Mouse (Mus musculus): ENCODE measurements around the gene Sarnp.

The Sarnp gene

GRCm38 (mm10) chr10:128890383-128891295, 73.5 kb downstream of the Sarnp start:
- DNase-seq (ENCODE audit: extremely low spot score, low read depth, low spot score) = no peak

- no peak for DNase-seq (ENCODE audit: extremely low spot score, low read depth, low spot score)
Observed at GRCm38 (mm10) chr10:128891296-128892094, 74.4 kb downstream of the Sarnp start, which contains the start of gene Gdf11. TSS of gene Gdf11 (minus strand) at chr10:128891718.

GRCm38 (mm10) chr10:128892246-128892645, 75.1 kb downstream of the Sarnp start:
- DNase-seq (ENCODE audit: extremely low spot score, low read depth, low spot score) = no peak

GRCm38 (mm10) chr10:128895437-128895836, 78.3 kb downstream of the Sarnp start:
- DNase-seq (ENCODE audit: extremely low spot score, low read depth, low spot score) = peak; percentile 98

- DNase-seq (ENCODE audit: extremely low spot score, low read depth, low spot score) = no peak
Observed at GRCm38 (mm10) chr10:128895952-128896693, 79.0 kb downstream of the Sarnp start.

- DNase-seq (ENCODE audit: extremely low spot score, low read depth, low spot score) = no peak
Observed at GRCm38 (mm10) chr10:128896807-128897206, 79.7 kb downstream of the Sarnp start.

- no peak for DNase-seq (ENCODE audit: extremely low spot score, low read depth, low spot score)
Observed at GRCm38 (mm10) chr10:128897501-128897900, 80.4 kb downstream of the Sarnp start.

- DNase-seq (ENCODE audit: extremely low spot score, low read depth, low spot score) = no peak
Observed at GRCm38 (mm10) chr10:128899759-128900490, 82.8 kb downstream of the Sarnp start.

- DNase-seq (ENCODE audit: extremely low spot score, low read depth, low spot score) = no peak
Observed at GRCm38 (mm10) chr10:128900698-128901097, 83.6 kb downstream of the Sarnp start, which contains the start of gene Cd63. TSS of gene Cd63 (plus strand) at chr10:128900989.

GRCm38 (mm10) chr10:128901409-128901808, 84.3 kb downstream of the Sarnp start:
- DNase-seq (ENCODE audit: extremely low spot score, low read depth, low spot score) = no peak

- DNase-seq (ENCODE audit: extremely low spot score, low read depth, low spot score) = no peak
Observed at GRCm38 (mm10) chr10:128902409-128902988, 85.4 kb downstream of the Sarnp start.

- DNase-seq (ENCODE audit: extremely low spot score, low read depth, low spot score) = no peak
Observed at GRCm38 (mm10) chr10:128904812-128905211, 87.7 kb downstream of the Sarnp start.

GRCm38 (mm10) chr10:128908778-128909448, 91.8 kb downstream of the Sarnp start:
- no peak for DNase-seq (ENCODE audit: extremely low spot score, low read depth, low spot score)

- DNase-seq (ENCODE audit: extremely low spot score, low read depth, low spot score) = no peak
Observed at GRCm38 (mm10) chr10:128909567-128910028, 92.5 kb downstream of the Sarnp start.

- no peak for DNase-seq (ENCODE audit: extremely low spot score, low read depth, low spot score)
Observed at GRCm38 (mm10) chr10:128910066-128910841, 93.1 kb downstream of the Sarnp start.

- DNase-seq (ENCODE audit: extremely low spot score, low read depth, low spot score) = no peak
Observed at GRCm38 (mm10) chr10:128911430-128911829, 94.3 kb downstream of the Sarnp start.

GRCm38 (mm10) chr10:128912268-128912667, 95.1 kb downstream of the Sarnp start:
- no peak for DNase-seq (ENCODE audit: extremely low spot score, low read depth, low spot score)

- no peak for DNase-seq (ENCODE audit: extremely low spot score, low read depth, low spot score)
Observed at GRCm38 (mm10) chr10:128912791-128913190, 95.7 kb downstream of the Sarnp start.
